Mouse (Mus musculus) liver, embryonic 14.5 days (tissue): ENCODE measurements at regions not wholly inside any gene's neighbourhood (a gene's known extent, or its start where the extent isn't known, plus 50 kb on each side); places are given as distances from the start of the nearest gene placed in this dataset.

Experiments used
- ATAC-seq: fragments of 200-750 bp; cut with Nextera tagmentation; 2 replicates; pipeline ENCODE4 v1.8.0; 2017; ENCODE audit warnings: moderate number of reproducible peaks, mild to moderate bottlenecking, moderate library complexity; ENCODE audit not compliant: insufficient read depth
- DNase-seq, 3 experiments: peaks; one replicate each; pipeline ENCODE4 v3.0.0-alpha.2; 2012 to 2013; ENCODE audit warnings: low read depth in 3 of 3, low spot score in 3 of 3
- H3K27ac ChIP-seq: fragments of 300-500 bp; sonication (generic); 2 replicates; pipeline ENCODE4 v1.5.1; 2014; ENCODE audit warnings: moderate library complexity, mild to moderate bottlenecking, control low read depth, inconsistent platforms
- H3K27me3 ChIP-seq: fragments of 300-500 bp; sonication (generic); 2 replicates; pipeline ENCODE4 v1.6.1; 2014; ENCODE audit warnings: mild to moderate bottlenecking, low read length, moderate library complexity; ENCODE audit not compliant: control insufficient read depth, insufficient read depth
- H3K36me3 ChIP-seq: fragments of 300-500 bp; sonication (generic); replicated peaks from 2 replicates; pipeline ENCODE4 v1.6.1; 2014; ENCODE audit warnings: low read depth; ENCODE audit not compliant: control insufficient read depth, insufficient read depth
- H3K4me1 ChIP-seq, 2 experiments: fragments of 200-500 bp in 1 of 2; fragments of 300-500 bp in 1 of 2; sonication (generic) in 1 of 2; replicated peaks; 2 replicates each; pipeline ENCODE4 v1.6.1; 2012 to 2014; ENCODE audit warnings: antibody characterized with exemption in 1 of 2, inconsistent platforms in 1 of 2, low read length in 1 of 2; ENCODE audit not compliant: control insufficient read depth in 2 of 2, insufficient read depth in 2 of 2
- H3K4me2 ChIP-seq: fragments of 300-500 bp; sonication (generic); 2 replicates; pipeline ENCODE4 v1.6.1; 2014; ENCODE audit warnings: low read depth, mild to moderate bottlenecking, control low read depth, moderate library complexity
- H3K4me3 ChIP-seq, 2 experiments: fragments of 200-500 bp in 1 of 2; fragments of 300-500 bp in 1 of 2; sonication (generic) in 1 of 2; 2 replicates each; pipeline ENCODE4 v1.5.1; 2012 to 2014; ENCODE audit warnings: low read depth in 2 of 2, low read length in 2 of 2, mild to moderate bottlenecking in 2 of 2, control low read depth in 1 of 2, inconsistent platforms in 1 of 2, moderate library complexity in 1 of 2; ENCODE audit not compliant: insufficient read depth in 1 of 2
- H3K9ac ChIP-seq: fragments of 300-500 bp; sonication (generic); replicated peaks from 2 replicates; pipeline ENCODE4 v1.6.1; 2014; ENCODE audit warnings: mild to moderate bottlenecking, control low read depth, moderate library complexity
- H3K9me3 ChIP-seq: fragments of 300-500 bp; sonication (generic); 2 replicates; pipeline ENCODE4 v1.6.1; 2016; ENCODE audit warnings: low read length, mixed read lengths; ENCODE audit not compliant: control insufficient read depth
- CTCF ChIP-seq: IDR thresholded peaks from 2 replicates; pipeline ENCODE4 v1.5.1; 2016; ENCODE audit warnings: antibody characterized with exemption, low read depth, control low read depth
- EP300 ChIP-seq: IDR thresholded peaks from 2 replicates; pipeline ENCODE4 v1.6.1; 2016; ENCODE audit warnings: antibody characterized with exemption, low read depth
- WGBS: fragments of 180-500 bp; shearing (Covaris S2); extraction: QIAGEN DNeasy Blood & Tissue Kit; methylation state at CpG from one replicate; pipeline ENCODE4 v1.1.7; 2014; ENCODE audit not compliant: insufficient replicate concordance; 5-methylcytosine and 5-hydroxymethylcytosine counted together

- Histone ChIP-seq H3K4me1 (no peaks in the 10 kb centered on the region), H3K27ac (no peak overlapping the region), H3K9me3 (no peaks in the 10 kb centered on the region), H3K4me3 (no peak overlapping the region), H3K27me3 (no peaks in the 10 kb centered on the region), H3K36me3 (no peaks in the 10 kb centered on the region), H3K4me2 (no peak overlapping the region), H3K9ac (no peak overlapping the region)
- WGBS, result 27% methylated on average over 8 of the region's 8 CpGs
- DNase-seq (no peak), ATAC-seq (no peak)
- TF ChIP-seq EP300, result no peak
- TF ChIP-seq CTCF, result no peak
These were observed 171.5 kb upstream of the Sdk2 start for GRCm38 (mm10) chr11:114238316-114238715.

GRCm38 (mm10) chr11:114234542-114234910 is 167.7 kb upstream of the Sdk2 start:
- no peak overlapping the region for H3K27ac ChIP-seq
- WGBS, result 55% methylated on average over 1 of the region's 1 CpGs
- no peak overlapping the region for H3K4me2 ChIP-seq
- ATAC-seq (no peak), DNase-seq (no peak)
- H3K4me3 ChIP-seq, result no peak overlapping the region
- no peak overlapping the region for H3K9ac ChIP-seq
- H3K27me3 ChIP-seq, result no peaks in the 10 kb centered on the region
- H3K4me1 ChIP-seq, result no peaks in the 10 kb centered on the region
- no peaks in the 10 kb centered on the region for H3K36me3 ChIP-seq
- no peaks in the 10 kb centered on the region for H3K9me3 ChIP-seq
- TF ChIP-seq EP300 (no peak), CTCF (no peak)

GRCm38 (mm10) chr11:114233636-114234541 is 167.0 kb upstream of the Sdk2 start:
- no peaks in the 10 kb centered on the region for H3K36me3 ChIP-seq
- no peak overlapping the region for H3K27ac ChIP-seq
- DNase-seq, result no peak
- no peaks in the 10 kb centered on the region for H3K9me3 ChIP-seq
- H3K4me3 ChIP-seq, result no peak overlapping the region
- no peaks in the 10 kb centered on the region for H3K4me1 ChIP-seq
- H3K9ac ChIP-seq, result no peak overlapping the region
- H3K27me3 ChIP-seq, result no peaks in the 10 kb centered on the region
- ATAC-seq, result no peak
- WGBS, result 66% methylated on average over 19 of the region's 19 CpGs
- TF ChIP-seq EP300 (no peak), CTCF (no peak)
- H3K4me2 ChIP-seq, result no peak overlapping the region

GRCm38 (mm10) chr11:114231841-114232240 is 165.0 kb upstream of the Sdk2 start:
- Histone ChIP-seq H3K4me3 (no peak overlapping the region), H3K27me3 (no peaks in the 10 kb centered on the region), H3K4me1 (no peaks in the 10 kb centered on the region), H3K36me3 (no peaks in the 10 kb centered on the region), H3K27ac (no peak overlapping the region), H3K9me3 (no peaks in the 10 kb centered on the region), H3K9ac (no peak overlapping the region), H3K4me2 (no peak overlapping the region)
- TF ChIP-seq CTCF, result no peak
- TF ChIP-seq EP300, result no peak
- DNase-seq (no peak), ATAC-seq (no peak)
- 43% methylated on average over 4 of the region's 4 CpGs for WGBS

GRCm38 (mm10) chr11:114229763-114230162 is 162.9 kb upstream of the Sdk2 start:
- no peaks in the 10 kb centered on the region for H3K36me3 ChIP-seq
- TF ChIP-seq EP300 (no peak), CTCF (no peak)

More at GRCm38 (mm10) chr11:114229763-114230162, 162.9 kb upstream of the Sdk2 start:
- H3K27ac ChIP-seq, result no peak overlapping the region
- ATAC-seq (no peak), DNase-seq (no peak)
- H3K4me3 ChIP-seq, result no peak overlapping the region
- H3K4me2 ChIP-seq, result no peak overlapping the region
- no peak overlapping the region for H3K9ac ChIP-seq
- H3K4me1 ChIP-seq, result no peaks in the 10 kb centered on the region
- 43% methylated on average over 8 of the region's 8 CpGs for WGBS
- no peaks in the 10 kb centered on the region for H3K27me3 ChIP-seq
- H3K9me3 ChIP-seq, result no peaks in the 10 kb centered on the region
